Mouse (Mus musculus): Measurements from ENCODE around the gene Galnt14.

- no peak for TF ChIP-seq GATA1 (IDR thresholded peaks at IDR 0.05; ENCODE audit: low read length)
- TF ChIP-seq TAL1 (IDR thresholded peaks at IDR 0.05; ENCODE audit: low read length): no peak
These were observed 33.5 kb upstream of the Galnt14 start for GRCm38 (mm10) chr17:73743681-73744311.
